Mouse (Mus musculus): ENCODE results near the gene Mcidas. TPM values are rescaled to one million over a fixed set of nuclear protein-coding genes. Genes with fewer than 3 reads are reported as not detected.
A peak's percentile ranks its signal among the peaks of the same experiment; 100 is the strongest.

Gene Mcidas
- polyA plus RNA-seq, 1 experiment = 0.10 TPM

DNA sequence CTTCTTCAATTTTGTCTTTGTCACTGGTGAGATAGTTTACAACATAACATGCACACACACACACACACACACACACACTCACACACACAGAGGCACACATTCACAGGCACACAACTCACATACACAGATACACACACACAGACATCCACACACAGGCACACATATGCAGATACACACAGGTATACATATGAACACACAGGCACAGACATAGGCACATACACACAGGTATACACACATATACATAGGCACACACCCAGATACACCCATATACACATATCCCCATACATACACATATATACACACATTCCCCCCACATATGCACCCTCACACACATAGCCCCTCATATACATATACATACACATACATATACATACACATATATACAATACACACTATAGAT, 53.4 kb downstream of the Mcidas start:
- TF ChIP-seq POLR2A (IDR thresholded peaks at IDR 0.05; ENCODE audit: extremely low read depth, insufficient read depth, low read length) = no peak
- no peak for TF ChIP-seq CTCF (IDR thresholded peaks at IDR 0.05; ENCODE audit: extremely low read depth, insufficient read depth, low read length)
- H3K4me1 ChIP-seq (ENCODE audit: control insufficient read depth, insufficient read depth, low read length) = no peaks in the 10 kb centered on the region
- no peak overlapping the region for H3K27ac ChIP-seq (ENCODE audit: insufficient read depth, low read length)
- H3K4me3 ChIP-seq (ENCODE audit: insufficient read depth, low read length) = no peak overlapping the region

DNA sequence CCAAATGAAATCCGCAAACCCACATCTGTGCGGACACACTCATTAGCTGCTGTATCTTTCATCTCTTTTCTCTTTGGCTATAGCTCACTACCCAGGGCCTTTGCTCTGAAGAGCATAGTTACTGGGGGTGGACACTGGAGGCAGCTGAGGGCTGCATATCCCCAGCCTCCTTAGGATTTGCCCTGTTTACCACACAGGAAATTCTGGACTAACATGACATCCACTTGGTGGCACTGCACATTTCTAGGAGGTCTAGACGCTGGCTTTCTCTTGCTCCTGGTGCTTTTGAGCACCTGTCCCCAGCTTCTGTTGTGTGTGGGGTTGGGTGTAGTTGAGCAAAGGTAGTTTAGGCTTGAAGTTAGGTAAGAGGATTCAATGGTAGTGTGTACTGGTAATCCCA, 54.0 kb downstream of the Mcidas start:
- no peak overlapping the region for H3K27ac ChIP-seq (ENCODE audit: insufficient read depth, low read length)
- peak; percentile 17; the same call in 1 of the 2 replicates for TF ChIP-seq CTCF (IDR thresholded peaks at IDR 0.05; ENCODE audit: extremely low read depth, insufficient read depth, low read length)
- no peak for TF ChIP-seq POLR2A (IDR thresholded peaks at IDR 0.05; ENCODE audit: extremely low read depth, insufficient read depth, low read length)
- no peaks in the 10 kb centered on the region for H3K4me1 ChIP-seq (ENCODE audit: control insufficient read depth, insufficient read depth, low read length)
- no peak overlapping the region for H3K4me3 ChIP-seq (ENCODE audit: insufficient read depth, low read length)

Other genes starting within 250 kb of the Mcidas start
- 27.4 and 28.4 TPM in 2 replicates for gene Plpp1, start 193.1 kb upstream of the Mcidas start, polyA plus RNA-seq (2012; rRNA removed)
- 34.7 and 37.9 TPM in 2 replicates for gene Mtrex, start 66.4 kb upstream of the Mcidas start, polyA plus RNA-seq (2012; rRNA removed)
- 10.7 and 11.2 TPM in 2 replicates for gene Dhx29, start 66.4 kb upstream of the Mcidas start, polyA plus RNA-seq (2012; rRNA removed)
- gene Ccno, start 6.0 kb upstream of the Mcidas start, polyA plus RNA-seq (2012; rRNA removed) = 1.8 and 2.7 TPM in 2 replicates
- 0.08 TPM in 1 of 2 replicates, not detected in the other for gene Cdc20b, start 41.3 kb downstream of the Mcidas start, polyA plus RNA-seq (2012; rRNA removed)
- 10.4 and 10.7 TPM in 2 replicates for gene Gpx8, start 52.6 kb downstream of the Mcidas start, polyA plus RNA-seq (2012; rRNA removed)
- 0.13 and 0.51 TPM in 2 replicates for gene Gzma, start 107.1 kb downstream of the Mcidas start, polyA plus RNA-seq (2012; rRNA removed)
- 0.09 and 0.17 TPM in 2 replicates for gene Esm1, start 215.8 kb downstream of the Mcidas start, polyA plus RNA-seq (2012; rRNA removed)
- gene Gzmk, start 232.1 kb downstream of the Mcidas start, polyA plus RNA-seq (2012; rRNA removed) = 0.17 and 0.19 TPM in 2 replicates